Mouse (Mus musculus) myocyte (in vitro differentiated cells): ENCODE measurements around the gene Scn11a.

ENCODE experiments used
- CEBPB ChIP-seq: IDR thresholded peaks from 2 replicates; pipeline ENCODE4 v1.6.1; 2011; ENCODE audit warnings: mild to moderate bottlenecking, moderate library complexity; ENCODE audit not compliant: poor library complexity, insufficient read depth, severe bottlenecking
- E2F4 ChIP-seq: IDR thresholded peaks from one replicate; pipeline ENCODE4 v1.6.1; 2011; ENCODE audit warnings: mild to moderate bottlenecking, control low read depth, moderate library complexity; ENCODE audit not compliant: insufficient read depth
- MAX ChIP-seq: IDR thresholded peaks from one replicate; pipeline ENCODE4 v1.6.1; 2011; ENCODE audit warnings: low read depth, mild to moderate bottlenecking, control low read depth
- POLR2A ChIP-seq: IDR thresholded peaks from one replicate; pipeline ENCODE4 v1.6.1; 2011; ENCODE audit warnings: low read depth, mild to moderate bottlenecking, control low read depth, moderate library complexity; ENCODE audit not compliant: insufficient read length
- POLR2AphosphoS2 ChIP-seq: IDR thresholded peaks from one replicate; pipeline ENCODE4 v1.6.1; 2011; ENCODE audit warnings: low read depth, control low read depth; ENCODE audit not compliant: insufficient read length

GRCm38 (mm10) chr9:119806491-119806890, 18.8 kb downstream of the Scn11a start:
- TF ChIP-seq E2F4 (no peak), POLR2A (no peak), MAX (no peak), CEBPB (no peak), POLR2AphosphoS2 (no peak)
